Mouse (Mus musculus): Measurements from ENCODE around the gene Ino80b.

GRCm38 (mm10) chr6:83108762-83109668 lies 16.2 kb downstream of the Ino80b start, which contains the start of gene Mrpl53:
- peak; percentile 45 for TF ChIP-seq POLR2A (IDR thresholded peaks at IDR 0.05; ENCODE audit: control insufficient read depth, low read depth, low read length)
- peak; percentile 7; the same call in 1 of the 2 replicates for TF ChIP-seq CTCF (IDR thresholded peaks at IDR 0.05; ENCODE audit: control insufficient read depth, insufficient read depth, insufficient replicate concordance, low read depth, low read length)

Data from testis, adult 2 months (tissue).